Mouse (Mus musculus) heart, embryonic 15.5 days (tissue): ENCODE measurements at regions not wholly inside any gene's neighbourhood (a gene's known extent, or its start where the extent isn't known, plus 50 kb on each side); places are given as distances from the start of the nearest gene placed in this dataset.

Experiments used
- ATAC-seq: fragments of 200-750 bp; cut with Nextera tagmentation; replicated peaks from 2 replicates; pipeline ENCODE4 v1.8.0; 2017; ENCODE audit warnings: low read depth, moderate TSS enrichment; ENCODE audit not compliant: insufficient number of reproducible peaks, insufficient read depth, low FRiP score
- H3K27ac ChIP-seq: fragments of 300-500 bp; sonication (generic); 2 replicates; pipeline ENCODE4 v1.5.1; 2015; ENCODE audit warnings: mild to moderate bottlenecking, inconsistent platforms
- H3K27me3 ChIP-seq: fragments of 300-500 bp; sonication (generic); 2 replicates; pipeline ENCODE4 v1.6.1; 2015; ENCODE audit warnings: inconsistent platforms
- H3K36me3 ChIP-seq: fragments of 300-500 bp; sonication (generic); 2 replicates; pipeline ENCODE4 v1.6.1; 2015; ENCODE audit warnings: mild to moderate bottlenecking, inconsistent platforms
- H3K4me1 ChIP-seq: fragments of 300-500 bp; sonication (generic); replicated peaks from 2 replicates; pipeline ENCODE4 v1.6.1; 2015; ENCODE audit warnings: inconsistent platforms
- H3K4me2 ChIP-seq: fragments of 300-500 bp; sonication (generic); 2 replicates; pipeline ENCODE4 v1.6.1; 2015; ENCODE audit warnings: inconsistent platforms, mild to moderate bottlenecking, moderate library complexity
- H3K4me3 ChIP-seq: fragments of 300-500 bp; sonication (generic); 2 replicates; pipeline ENCODE4 v1.5.1; 2015; ENCODE audit warnings: mild to moderate bottlenecking, inconsistent platforms
- H3K9ac ChIP-seq: fragments of 300-500 bp; sonication (generic); 2 replicates; pipeline ENCODE4 v1.6.1; 2015; ENCODE audit warnings: mild to moderate bottlenecking, inconsistent platforms
- H3K9me3 ChIP-seq: fragments of 300-500 bp; sonication (generic); replicated peaks from 2 replicates; pipeline ENCODE4 v1.6.1; 2016; ENCODE audit warnings: inconsistent platforms
- WGBS: fragments of 180-500 bp; shearing (Covaris S2); methylation state at CpG from one replicate; pipeline ENCODE4 v1.1.7; 2015; ENCODE audit warnings: mixed read lengths; 5-methylcytosine and 5-hydroxymethylcytosine counted together

DNA sequence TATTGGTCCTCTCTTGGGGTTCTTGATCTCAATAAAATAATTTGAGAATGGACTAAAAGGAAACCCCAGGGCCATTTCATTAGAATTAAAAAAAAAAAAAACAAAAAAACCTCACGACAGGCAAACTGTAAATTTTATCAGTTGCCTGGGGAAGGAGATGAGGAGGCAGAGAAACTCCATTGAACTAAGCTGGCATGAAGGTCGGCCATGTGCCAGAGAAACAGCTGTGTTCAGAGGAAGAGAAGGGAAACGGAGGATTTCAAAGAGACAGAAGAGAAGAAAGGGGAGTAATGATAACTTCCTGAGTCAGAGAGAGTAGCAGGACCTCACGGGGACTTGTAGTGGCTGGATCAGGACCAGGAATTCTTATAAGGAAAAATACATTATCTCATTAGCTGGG is 377.7 kb downstream of the Eipr1 start:
- Histone ChIP-seq H3K4me2 (no peak overlapping the region), H3K27me3 (no peaks in the 10 kb centered on the region), H3K27ac (no peak overlapping the region), H3K9ac (no peak overlapping the region), H3K9me3 (no peaks in the 10 kb centered on the region), H3K4me1 (peaks cover 9% of the 10 kb centered on the region), H3K4me3 (no peak overlapping the region), H3K36me3 (no peaks in the 10 kb centered on the region)
- WGBS, result 51% methylated on average over 4 of the region's 4 CpGs
- no peak for ATAC-seq

DNA sequence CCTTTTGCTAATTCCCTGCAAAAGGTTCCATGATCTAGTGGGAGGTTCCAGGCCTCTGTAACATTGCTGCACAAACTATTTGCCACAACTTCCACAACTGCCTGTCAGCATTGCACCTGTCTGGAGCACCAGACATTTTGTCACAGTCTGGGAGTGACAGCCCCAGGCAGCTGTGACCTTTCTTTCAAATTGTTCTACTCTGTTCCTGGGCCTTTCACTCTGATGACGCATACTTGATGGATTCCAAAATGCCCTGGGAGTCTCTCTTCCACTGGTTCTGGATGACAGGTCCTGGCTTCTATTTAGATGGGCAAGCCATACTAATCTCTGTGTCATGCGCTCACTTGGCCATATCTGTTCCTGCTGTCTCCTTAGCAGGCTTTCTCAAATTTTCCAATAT is 382.7 kb downstream of the Eipr1 start:
- no peak overlapping the region for H3K27ac ChIP-seq
- no peaks in the 10 kb centered on the region for H3K36me3 ChIP-seq
- H3K4me2 ChIP-seq, result no peak overlapping the region
- ATAC-seq, result no peak
- no peak overlapping the region for H3K9ac ChIP-seq
- 57% methylated on average over 2 of the region's 2 CpGs for WGBS
- H3K27me3 ChIP-seq, result no peaks in the 10 kb centered on the region
- no peaks in the 10 kb centered on the region for H3K9me3 ChIP-seq
- no peak overlapping the region for H3K4me3 ChIP-seq
- peaks cover 23% of the 10 kb centered on the region for H3K4me1 ChIP-seq

DNA sequence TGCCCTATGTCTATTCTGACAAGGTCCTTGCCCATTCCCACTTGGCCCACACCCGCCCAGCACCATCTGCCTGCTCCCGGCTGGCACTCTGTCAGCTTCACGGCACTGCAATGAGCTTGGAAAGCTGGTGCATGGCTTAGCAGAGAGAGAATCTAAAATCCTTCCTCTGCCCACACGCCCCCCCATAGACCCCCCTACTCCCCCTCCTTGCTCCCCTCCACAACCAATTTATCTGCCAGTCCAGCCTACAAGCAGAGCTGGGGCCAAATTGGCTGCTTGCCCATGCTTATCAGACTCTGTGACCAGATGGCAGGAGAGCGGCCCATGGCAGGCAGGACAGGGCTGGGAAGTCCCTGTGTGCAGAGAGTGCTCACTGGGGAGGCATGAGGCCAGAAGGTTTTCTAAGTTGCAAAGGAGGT is 385.3 kb downstream of the Eipr1 start:
- Histone ChIP-seq H3K27me3 (no peaks in the 10 kb centered on the region), H3K36me3 (no peaks in the 10 kb centered on the region), H3K4me2 (no peak overlapping the region), H3K9ac (no peak overlapping the region), H3K4me1 (peaks cover 33% of the 10 kb centered on the region), H3K9me3 (no peaks in the 10 kb centered on the region), H3K27ac (peak overlapping the region; percentile 57; the same call in 1 of the 2 replicates), H3K4me3 (no peak overlapping the region)
- WGBS, result 16% methylated on average over 5 of the region's 5 CpGs
- peak; percentile 86 for ATAC-seq

DNA sequence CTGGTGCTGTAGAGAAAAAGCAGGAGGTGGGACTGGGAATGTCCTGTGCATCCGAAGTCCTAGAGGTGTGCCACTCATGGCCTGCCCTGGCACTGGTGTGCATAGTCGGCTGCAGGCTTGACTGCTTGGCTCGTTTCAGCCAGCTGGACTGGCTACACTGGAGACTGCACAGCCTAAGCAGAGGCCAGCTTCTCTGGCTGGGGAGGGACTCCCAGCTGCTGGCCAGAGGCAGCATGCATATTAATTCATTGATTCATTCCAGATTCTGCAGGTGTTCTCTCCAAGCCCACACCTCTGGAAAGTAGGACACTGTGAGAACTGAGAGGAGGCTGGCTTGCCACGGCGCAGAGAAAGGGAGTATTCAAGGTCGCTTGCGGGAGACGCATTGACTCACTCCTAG is 385.9 kb downstream of the Eipr1 start:
- no peak overlapping the region for H3K9ac ChIP-seq
- WGBS, result 66% methylated on average over 8 of the region's 8 CpGs
- no peak overlapping the region for H3K4me2 ChIP-seq
- no peak overlapping the region for H3K4me3 ChIP-seq
- H3K4me1 ChIP-seq, result peaks cover 33% of the 10 kb centered on the region
- H3K36me3 ChIP-seq, result no peaks in the 10 kb centered on the region
- H3K9me3 ChIP-seq, result no peaks in the 10 kb centered on the region
- H3K27me3 ChIP-seq, result no peaks in the 10 kb centered on the region
- peak overlapping the region; percentile 57; the same call in 1 of the 2 replicates for H3K27ac ChIP-seq
- ATAC-seq, result 0 out of 2 replicates have a peak, but pooled peaks have one; percentile 7

DNA sequence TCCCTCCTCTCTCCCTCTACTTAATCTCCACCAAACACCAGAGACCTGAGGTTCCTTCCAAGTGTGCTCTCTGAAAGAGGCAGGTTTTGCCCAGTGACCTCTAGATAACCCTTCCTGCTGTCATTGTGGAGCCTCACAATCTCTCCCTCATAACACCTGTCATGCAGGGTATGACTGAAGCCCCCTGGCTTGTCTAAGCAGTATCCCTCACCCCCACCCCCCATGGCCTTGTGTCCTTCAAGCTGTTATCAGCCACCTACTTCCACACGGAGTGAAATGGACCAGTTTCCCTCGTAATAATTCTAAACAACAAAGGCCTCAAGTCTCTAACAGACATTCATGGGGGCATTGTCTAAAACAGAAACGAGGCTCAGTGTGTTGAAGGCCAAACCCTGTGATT is 387.6 kb upstream of the Myt1l start:
- Histone ChIP-seq H3K4me2 (no peak overlapping the region), H3K27me3 (0 out of 2 replicates have a peak, but pooled peaks cover 2% of the 10 kb centered on the region), H3K9me3 (no peaks in the 10 kb centered on the region), H3K4me1 (peaks cover 33% of the 10 kb centered on the region), H3K4me3 (no peak overlapping the region), H3K27ac (no peak overlapping the region), H3K36me3 (no peaks in the 10 kb centered on the region), H3K9ac (no peak overlapping the region)
- 16% methylated on average over 3 of the region's 3 CpGs for WGBS
- no peak for ATAC-seq

DNA sequence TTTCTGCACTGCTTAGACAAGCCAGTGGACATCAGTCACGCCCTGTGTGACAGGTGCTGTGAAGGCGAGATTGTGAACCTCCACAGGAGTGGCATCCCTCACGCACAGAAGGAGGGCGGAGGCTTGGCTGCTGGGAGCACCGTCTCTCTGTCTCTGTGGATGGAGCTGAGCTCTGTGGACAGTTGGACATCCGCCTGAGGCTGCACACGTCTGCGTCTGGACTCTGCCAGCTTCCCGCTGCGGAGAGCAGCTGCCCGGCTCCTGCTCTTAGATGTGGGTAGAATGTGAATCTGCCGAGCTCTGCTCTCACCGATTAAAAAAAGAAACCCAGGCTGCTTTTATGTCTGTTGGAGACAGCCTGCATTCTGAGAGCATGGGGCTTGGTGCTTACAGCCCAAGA is 387.1 kb upstream of the Myt1l start:
- H3K4me1 ChIP-seq, result peaks cover 30% of the 10 kb centered on the region
- H3K9me3 ChIP-seq, result no peaks in the 10 kb centered on the region
- no peak overlapping the region for H3K27ac ChIP-seq
- no peak overlapping the region for H3K4me3 ChIP-seq
- WGBS, result 34% methylated on average over 13 of the region's 13 CpGs
- no peak for ATAC-seq
- H3K27me3 ChIP-seq, result 0 out of 2 replicates have a peak, but pooled peaks cover 2% of the 10 kb centered on the region
- 0 out of 2 replicates have a peak overlapping the region, but pooled peaks have one; percentile 9 for H3K4me2 ChIP-seq
- H3K36me3 ChIP-seq, result no peaks in the 10 kb centered on the region
- no peak overlapping the region for H3K9ac ChIP-seq

DNA sequence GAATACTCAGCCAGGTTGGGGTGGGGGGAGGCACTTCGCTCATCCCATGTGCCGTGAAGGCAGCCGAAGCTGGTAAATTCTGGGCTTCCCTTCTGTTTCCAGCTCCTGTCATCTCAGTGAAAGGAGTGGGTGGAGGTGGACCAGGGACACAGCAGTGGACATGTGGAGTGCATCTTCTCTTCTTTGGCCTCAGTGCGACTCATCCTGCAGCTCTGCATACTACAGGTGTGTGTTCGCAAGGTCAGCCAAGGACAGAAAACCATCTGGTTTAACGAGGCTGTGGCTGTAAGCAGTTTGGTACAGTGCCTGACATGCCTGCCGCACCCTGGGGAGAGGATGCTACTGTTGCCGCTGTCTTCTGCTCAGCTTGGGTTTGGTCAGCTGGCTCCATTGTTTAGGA is 386.3 kb upstream of the Myt1l start:
- 88% methylated on average over 8 of the region's 8 CpGs for WGBS
- no peaks in the 10 kb centered on the region for H3K9me3 ChIP-seq
- no peak overlapping the region for H3K9ac ChIP-seq
- H3K27ac ChIP-seq, result no peak overlapping the region
- H3K27me3 ChIP-seq, result 0 out of 2 replicates have a peak, but pooled peaks cover 2% of the 10 kb centered on the region
- ATAC-seq, result no peak
- no peaks in the 10 kb centered on the region for H3K36me3 ChIP-seq
- H3K4me2 ChIP-seq, result no peak overlapping the region
- no peak overlapping the region for H3K4me3 ChIP-seq
- peaks cover 22% of the 10 kb centered on the region for H3K4me1 ChIP-seq

DNA sequence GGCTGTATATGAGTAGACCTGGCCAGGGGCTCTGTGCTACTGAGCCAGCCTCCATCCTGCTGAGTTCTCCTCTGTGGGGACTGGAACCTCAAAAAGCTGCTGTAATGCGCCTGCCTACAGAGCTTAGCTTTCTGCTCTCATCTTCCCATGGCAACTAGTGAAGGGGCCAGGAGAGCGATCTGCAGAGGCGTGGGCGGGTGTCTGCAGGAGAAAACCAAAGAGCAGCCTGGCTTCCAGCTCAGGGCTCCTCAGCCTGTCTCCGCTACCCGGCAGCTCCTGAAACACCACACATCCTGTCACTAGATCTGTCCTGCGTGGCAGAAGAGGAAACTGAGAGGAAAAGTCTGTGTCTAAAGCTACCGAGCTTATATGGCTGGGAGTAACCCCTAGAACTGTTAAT is 384.9 kb upstream of the Myt1l start:
- Histone ChIP-seq H3K9ac (no peak overlapping the region), H3K4me1 (peaks cover 10% of the 10 kb centered on the region), H3K9me3 (no peaks in the 10 kb centered on the region), H3K4me2 (no peak overlapping the region), H3K4me3 (no peak overlapping the region), H3K36me3 (no peaks in the 10 kb centered on the region), H3K27ac (no peak overlapping the region), H3K27me3 (0 out of 2 replicates have a peak, but pooled peaks cover 2% of the 10 kb centered on the region)
- no peak for ATAC-seq
- WGBS, result 46% methylated on average over 8 of the region's 8 CpGs

DNA sequence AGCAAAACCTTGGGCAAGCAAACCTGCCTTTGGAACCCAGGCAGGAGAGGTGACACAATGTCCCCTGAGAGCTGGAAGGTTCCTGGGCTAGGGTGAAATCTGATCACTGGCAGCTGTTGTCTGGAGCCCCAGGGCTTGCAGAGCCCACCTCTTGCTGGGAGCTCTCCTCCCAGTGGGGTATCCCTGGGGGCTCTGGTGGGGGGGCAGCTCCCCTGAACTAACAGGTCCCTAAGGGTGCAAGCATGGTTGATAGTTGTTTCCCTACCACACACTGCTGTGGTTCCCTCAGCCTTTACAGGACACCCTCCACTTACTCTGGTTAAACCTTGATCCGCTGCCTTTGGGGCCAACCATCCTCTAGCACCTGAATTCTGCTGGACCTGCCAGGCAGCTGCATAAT is 367.3 kb upstream of the Myt1l start:
- ATAC-seq, result no peak
- Histone ChIP-seq H3K4me2 (no peak overlapping the region), H3K9ac (no peak overlapping the region), H3K27me3 (no peaks in the 10 kb centered on the region), H3K9me3 (no peaks in the 10 kb centered on the region), H3K36me3 (no peaks in the 10 kb centered on the region), H3K27ac (no peak overlapping the region), H3K4me1 (no peaks in the 10 kb centered on the region), H3K4me3 (no peak overlapping the region)
- WGBS, result 81% methylated on average over 1 of the region's 1 CpGs

DNA sequence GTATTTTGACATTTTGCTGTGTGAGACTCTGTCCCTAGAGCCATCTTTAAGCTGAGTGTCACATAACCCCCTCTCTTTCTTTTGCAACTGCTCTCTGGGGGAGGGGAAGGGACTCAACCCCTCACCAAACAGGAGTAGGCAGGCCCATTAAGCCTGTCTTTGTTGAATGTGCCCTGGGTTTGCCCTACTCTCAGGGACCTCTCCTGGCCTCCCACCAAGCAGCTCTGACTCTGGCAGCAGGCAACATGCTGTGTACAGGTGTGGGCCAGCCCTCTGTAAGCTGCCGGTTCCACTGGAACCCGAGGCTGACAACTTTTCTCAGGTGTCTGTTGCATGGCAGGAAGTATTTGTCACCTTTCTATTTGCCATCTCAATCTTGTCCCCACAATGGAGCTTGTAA is 366.6 kb upstream of the Myt1l start:
- H3K36me3 ChIP-seq, result no peaks in the 10 kb centered on the region
- H3K9ac ChIP-seq, result no peak overlapping the region
- no peaks in the 10 kb centered on the region for H3K9me3 ChIP-seq
- H3K27ac ChIP-seq, result no peak overlapping the region
- 24% methylated on average over 2 of the region's 2 CpGs for WGBS
- H3K4me1 ChIP-seq, result no peaks in the 10 kb centered on the region
- no peak overlapping the region for H3K4me3 ChIP-seq
- no peaks in the 10 kb centered on the region for H3K27me3 ChIP-seq
- ATAC-seq, result no peak
- H3K4me2 ChIP-seq, result no peak overlapping the region

DNA sequence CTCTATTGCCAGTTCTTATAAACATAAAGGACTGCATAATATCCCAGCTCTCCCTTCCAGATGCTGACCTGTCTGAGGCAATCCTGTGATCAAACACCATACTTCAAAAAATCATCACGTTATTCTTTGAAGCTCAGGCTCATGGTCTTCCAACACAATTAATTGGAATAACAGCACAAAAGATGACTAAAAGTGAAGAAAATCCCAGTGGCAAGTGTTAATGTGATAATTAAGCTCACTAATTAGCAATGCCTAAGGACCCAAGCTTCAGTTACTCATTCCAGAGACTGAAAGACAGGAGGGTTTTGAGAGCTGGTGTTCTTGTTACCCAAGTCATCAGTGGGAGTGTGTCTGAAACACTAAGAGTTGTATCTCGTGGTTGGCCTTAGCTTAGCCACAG is 363.5 kb upstream of the Myt1l start:
- no peak for ATAC-seq
- no peaks in the 10 kb centered on the region for H3K4me1 ChIP-seq
- no peak overlapping the region for H3K27ac ChIP-seq
- no peaks in the 10 kb centered on the region for H3K36me3 ChIP-seq
- 78% methylated on average over 2 of the region's 2 CpGs for WGBS
- H3K9me3 ChIP-seq, result no peaks in the 10 kb centered on the region
- H3K4me3 ChIP-seq, result no peak overlapping the region
- no peak overlapping the region for H3K4me2 ChIP-seq
- no peaks in the 10 kb centered on the region for H3K27me3 ChIP-seq
- no peak overlapping the region for H3K9ac ChIP-seq

DNA sequence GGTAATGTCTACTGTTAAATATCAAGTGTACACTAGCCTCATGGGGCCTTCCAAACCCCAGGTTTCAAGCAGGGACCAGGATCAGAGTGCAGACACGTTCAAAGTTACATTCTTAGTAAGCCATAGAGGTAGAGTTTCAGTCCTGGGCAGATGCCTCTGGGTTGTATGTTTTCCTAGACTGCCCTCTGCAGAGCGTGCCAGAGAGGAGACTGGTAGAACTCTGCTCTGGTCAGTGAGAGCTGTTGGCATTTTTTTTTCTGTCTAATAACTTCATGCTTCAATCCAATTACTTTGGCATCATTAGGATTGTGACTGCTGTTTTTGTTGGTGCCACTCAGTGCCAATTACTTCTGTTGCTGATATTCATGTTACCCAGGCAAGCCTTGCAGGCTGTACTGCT is 361.9 kb upstream of the Myt1l start:
- Histone ChIP-seq H3K36me3 (no peaks in the 10 kb centered on the region), H3K27ac (no peak overlapping the region), H3K27me3 (no peaks in the 10 kb centered on the region), H3K4me1 (no peaks in the 10 kb centered on the region), H3K9ac (no peak overlapping the region), H3K9me3 (no peaks in the 10 kb centered on the region), H3K4me3 (no peak overlapping the region), H3K4me2 (no peak overlapping the region)
- 54% methylated on average over 2 of the region's 2 CpGs for WGBS
- no peak for ATAC-seq
